Mouse (Mus musculus): ENCODE data around the gene Camk2n1.
"Not testable (repeated sequence)": the region's sequence is repeated elsewhere in the genome, so short reads cannot be mapped to it uniquely, and the experiment has no call there.

Camk2n1 gene

DNA sequence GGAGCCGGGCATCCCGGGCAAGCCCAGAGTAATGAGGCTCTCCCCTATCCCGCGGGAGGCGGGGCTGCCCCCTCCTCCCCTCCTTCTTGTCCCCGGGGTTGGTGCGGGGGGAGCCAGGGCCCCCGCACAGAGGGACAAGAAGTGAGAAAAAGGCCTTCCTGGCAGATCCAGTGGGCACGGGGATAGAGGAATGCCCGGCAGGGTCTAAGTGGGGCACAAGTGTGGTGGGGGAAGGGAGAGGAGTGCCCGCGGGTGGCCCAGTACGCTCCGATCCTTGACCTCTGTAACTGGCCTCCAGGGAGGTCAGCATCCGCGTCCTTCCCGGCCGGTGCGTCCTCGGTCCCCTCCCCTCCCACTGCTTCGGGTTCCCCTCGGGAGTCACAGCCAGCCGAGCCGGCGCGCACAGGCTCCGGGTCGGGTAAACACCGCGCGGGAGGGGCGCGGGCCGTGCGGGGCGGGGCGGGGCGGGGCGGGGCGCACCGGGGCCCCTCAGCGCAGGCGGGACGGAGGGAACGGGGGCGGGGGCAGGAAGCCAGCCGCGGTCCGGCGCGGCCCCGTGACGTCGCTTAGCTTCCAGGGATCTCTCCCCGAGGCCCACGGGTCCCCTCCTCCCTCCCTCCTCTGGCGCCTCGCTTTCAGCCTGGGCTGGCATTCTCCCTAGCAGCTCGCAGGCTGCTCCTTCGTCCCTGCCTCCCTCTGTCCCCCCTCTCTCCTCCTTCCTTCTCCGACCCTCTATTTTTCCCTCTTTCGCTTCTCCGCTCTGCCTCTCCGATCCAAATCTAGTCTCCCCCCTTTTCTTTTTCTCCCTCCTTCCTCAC, at the start of gene Camk2n1:
TSS of gene Camk2n1 (plus strand) at position 562 of the 818 bp plus-strand sequence.
- DNase-seq (ENCODE audit: low read depth, low spot score), result peak; percentile 75

GRCm38 (mm10) chr4:138404806-138405205, 49.3 kb upstream of the Camk2n1 start:
- DNase-seq (ENCODE audit: low read depth, low spot score), result no peak

- DNase-seq (ENCODE audit: low read depth, low spot score), result no peak
Measured at GRCm38 (mm10) chr4:138407479-138408194, 46.5 kb upstream of the Camk2n1 start.

- no peak for DNase-seq (ENCODE audit: low read depth, low spot score)
Measured at GRCm38 (mm10) chr4:138411011-138411410, 43.1 kb upstream of the Camk2n1 start.

- DNase-seq (ENCODE audit: low read depth, low spot score), result no peak
Measured at GRCm38 (mm10) chr4:138411504-138412121, 42.5 kb upstream of the Camk2n1 start.

GRCm38 (mm10) chr4:138414725-138415124, 39.4 kb upstream of the Camk2n1 start:
- DNase-seq (ENCODE audit: low read depth, low spot score), result peak; percentile 88

GRCm38 (mm10) chr4:138415991-138416390, 38.1 kb upstream of the Camk2n1 start:
- peak; percentile 75 for DNase-seq (ENCODE audit: low read depth, low spot score)

DNA sequence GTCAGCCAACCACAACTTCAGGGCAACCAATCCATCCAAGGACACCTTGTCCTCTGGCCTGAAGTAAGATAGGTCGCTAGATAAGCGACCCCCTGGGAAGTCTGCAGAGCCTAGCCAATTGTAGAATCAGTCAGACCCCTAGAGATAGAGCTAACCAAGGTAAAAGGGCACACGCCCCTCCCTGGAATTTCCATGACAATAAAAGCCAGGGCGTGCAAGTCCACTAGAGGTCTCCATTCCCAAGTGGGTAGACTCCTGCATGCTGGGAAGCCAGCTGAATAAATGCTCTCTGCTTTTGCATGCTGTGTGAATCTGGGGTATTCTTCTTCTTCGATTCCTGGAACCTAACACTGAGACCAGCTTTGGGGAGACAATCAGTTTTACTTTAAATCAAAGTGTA, 37.7 kb upstream of the Camk2n1 start:
- no peak for DNase-seq (ENCODE audit: low read depth, low spot score)

- no peak for DNase-seq (ENCODE audit: low read depth, low spot score)
Measured at GRCm38 (mm10) chr4:138417882-138418281, 36.2 kb upstream of the Camk2n1 start.

DNA sequence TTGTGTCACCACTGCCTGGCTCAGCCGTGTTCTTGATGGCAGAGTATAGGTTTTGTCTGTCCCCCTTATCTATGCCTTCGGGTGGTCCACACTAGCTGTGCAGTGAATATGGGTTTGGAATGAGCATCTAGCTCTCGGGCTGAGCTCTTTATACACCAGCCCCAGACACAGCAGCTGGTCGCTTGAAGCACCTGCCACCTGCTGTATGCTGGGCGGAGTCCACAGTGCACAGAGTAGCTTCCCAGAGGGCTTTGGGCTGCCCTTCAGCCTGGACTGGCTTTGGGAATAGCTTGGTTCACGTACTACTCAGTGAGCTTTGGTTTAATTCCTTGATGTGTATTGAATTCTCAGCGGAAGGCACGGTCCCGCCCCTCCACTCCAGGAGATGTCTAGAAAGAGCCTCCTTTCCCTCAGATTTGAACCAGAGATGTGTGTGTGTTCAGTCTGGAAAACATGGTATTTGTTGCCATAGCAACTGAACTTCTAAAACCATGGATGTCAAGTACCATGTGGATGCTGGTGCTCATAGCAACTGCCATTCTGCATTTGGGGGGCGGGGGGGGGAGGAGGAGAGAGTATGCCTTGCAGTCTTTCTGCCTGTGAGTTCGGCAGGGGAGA, 35.7 kb upstream of the Camk2n1 start:
- no peak for DNase-seq (ENCODE audit: low read depth, low spot score)

- no peak for DNase-seq (ENCODE audit: low read depth, low spot score)
Measured at GRCm38 (mm10) chr4:138425028-138425427, 29.1 kb upstream of the Camk2n1 start.

DNA sequence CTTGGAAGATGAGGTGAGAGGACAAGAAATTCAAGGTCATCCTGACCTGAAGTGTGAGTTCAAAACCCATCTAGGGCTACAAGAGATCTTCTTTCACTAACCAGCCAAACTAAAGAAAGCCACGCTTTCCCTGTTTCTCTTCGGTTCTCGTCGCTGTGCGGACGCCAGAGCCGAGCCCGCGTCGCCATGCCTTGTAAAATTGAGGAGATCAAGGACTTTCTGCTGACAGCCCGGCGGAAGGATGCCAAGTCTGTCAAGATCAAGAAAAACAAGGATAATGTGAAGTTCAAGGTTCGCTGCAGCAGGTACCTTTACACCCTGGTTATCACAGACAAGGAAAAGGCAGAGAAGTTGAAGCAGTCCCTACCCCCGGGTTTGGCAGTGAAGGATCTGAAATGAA, 28.5 kb upstream of the Camk2n1 start:
- DNase-seq (ENCODE audit: low read depth, low spot score), result not testable (repeated sequence)

- DNase-seq (ENCODE audit: low read depth, low spot score), result peak; percentile 74
Measured at GRCm38 (mm10) chr4:138426778-138427705, 27.1 kb upstream of the Camk2n1 start.

GRCm38 (mm10) chr4:138429778-138430177, 24.3 kb upstream of the Camk2n1 start:
- DNase-seq (ENCODE audit: low read depth, low spot score), result no peak

GRCm38 (mm10) chr4:138431340-138431739, 22.8 kb upstream of the Camk2n1 start:
- no peak for DNase-seq (ENCODE audit: low read depth, low spot score)

DNA sequence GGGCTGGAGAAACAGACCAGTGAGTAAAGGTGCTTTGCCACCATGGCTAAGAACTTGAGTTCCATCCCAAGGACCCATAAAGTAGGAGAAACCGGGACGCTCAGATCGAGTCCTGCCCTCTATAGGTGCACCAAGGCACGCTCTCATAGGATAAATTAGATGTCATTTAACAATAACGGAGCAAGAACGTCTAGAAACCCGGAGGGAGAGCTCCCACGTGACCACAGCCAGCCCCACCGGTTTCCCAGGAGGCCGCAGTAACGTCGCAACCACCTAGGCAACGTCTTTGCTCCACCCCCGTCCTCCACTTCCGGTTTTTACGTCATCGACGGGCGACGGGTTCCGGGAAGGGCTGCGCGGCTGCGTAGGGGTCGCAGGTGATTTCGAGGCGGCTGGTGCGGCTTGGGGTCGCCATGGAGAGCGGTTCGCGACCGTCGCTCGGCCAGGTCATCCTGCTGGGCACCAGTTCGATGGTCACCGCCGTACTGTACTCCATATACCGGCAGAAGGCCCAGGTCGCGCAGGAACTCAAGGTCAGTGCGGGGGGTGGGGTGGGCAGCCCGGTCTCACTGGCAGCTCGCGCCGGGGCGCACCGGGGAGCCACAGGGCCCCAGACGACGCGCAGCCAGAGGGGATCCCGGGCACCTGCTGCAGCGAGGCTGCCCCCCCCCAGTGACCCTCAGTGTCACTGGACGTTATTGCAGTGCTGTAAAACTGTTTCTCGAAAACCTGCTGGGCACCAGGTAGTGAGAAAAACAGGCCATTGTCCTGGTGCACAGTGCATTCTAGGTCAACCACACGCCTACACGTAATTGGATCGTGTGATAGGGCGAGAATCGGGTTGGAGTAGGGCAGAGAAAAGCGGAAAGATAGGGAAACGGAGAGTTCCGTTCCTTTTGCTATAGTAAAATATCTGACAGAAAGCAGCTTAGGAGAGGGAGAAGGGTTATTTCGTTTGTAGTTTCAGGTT, 19.5 kb upstream of the Camk2n1 start, which contains the start of gene Mul1:
TSS of gene Mul1 (plus strand) at position 325 of the 970 bp plus-strand sequence.
- peak; percentile 97 for DNase-seq (ENCODE audit: low read depth, low spot score)

GRCm38 (mm10) chr4:138440062-138440461, 14.1 kb upstream of the Camk2n1 start:
- no peak for DNase-seq (ENCODE audit: low read depth, low spot score)

DNA sequence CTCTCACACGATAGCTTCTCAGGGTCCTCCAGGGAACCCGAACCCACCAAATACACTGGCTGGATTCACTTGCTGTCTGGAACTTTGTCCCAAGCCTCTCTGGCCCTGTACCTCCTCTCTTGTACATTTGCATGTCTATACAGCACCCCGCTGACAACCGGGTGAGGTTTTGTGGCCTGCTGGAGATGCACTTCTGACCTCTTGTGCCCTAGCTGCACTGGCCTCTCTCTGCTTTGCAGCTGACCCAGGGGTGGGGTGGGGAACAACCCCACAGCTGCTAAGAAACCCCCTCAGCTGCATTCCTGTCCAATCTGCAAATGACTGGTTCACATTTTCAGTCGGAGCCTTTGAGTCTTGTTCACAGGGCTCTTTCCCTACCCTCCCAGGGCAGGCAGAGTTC, 9.2 kb upstream of the Camk2n1 start:
- DNase-seq (ENCODE audit: low read depth, low spot score), result no peak

DNA sequence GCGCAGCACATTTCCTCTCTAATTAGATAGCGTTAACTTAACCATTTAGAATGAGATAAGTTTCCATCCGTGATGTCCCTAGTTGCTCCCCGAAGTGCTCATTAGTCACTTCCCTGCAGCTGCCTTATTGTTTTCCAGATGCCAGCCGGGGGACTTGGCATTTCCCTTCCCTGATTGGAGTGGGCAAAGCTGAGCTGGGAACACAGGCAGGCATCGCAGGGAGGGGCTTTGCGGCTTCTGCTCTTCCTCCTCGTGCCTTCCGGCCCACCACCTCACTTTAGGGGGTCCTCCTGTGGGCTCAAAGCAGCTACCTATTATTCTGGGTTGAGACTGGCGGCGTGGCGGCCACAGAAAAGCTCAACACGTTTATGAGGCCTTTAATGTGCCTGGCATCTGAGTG, 7.1 kb upstream of the Camk2n1 start:
- no peak for DNase-seq (ENCODE audit: low read depth, low spot score)

- peak; percentile 78 for DNase-seq (ENCODE audit: low read depth, low spot score)
Measured at GRCm38 (mm10) chr4:138447387-138447786, 6.7 kb upstream of the Camk2n1 start.

All from telencephalon, adult 2 months (tissue).